Mouse (Mus musculus) CH12.LX (cell line): ENCODE measurements at regions not wholly inside any gene's neighbourhood (a gene's known extent, or its start where the extent isn't known, plus 50 kb on each side); places are given as distances from the start of the nearest gene placed in this dataset.

Experiments
- CHD2 ChIP-seq: IDR thresholded peaks from 2 replicates; pipeline ENCODE4 v1.6.1; 2011; ENCODE audit warnings: low read length, improper control_type of control experiment
- CTCF ChIP-seq, 2 experiments: IDR thresholded peaks in 1 of 2; conservative IDR thresholded peaks in 1 of 2; 2 replicates each; pipeline ENCODE4 v1.5.1; 2011 to 2012; ENCODE audit warnings: low read depth in 2 of 2, low read length in 2 of 2, improper control_type of control experiment in 1 of 2, inconsistent platforms in 1 of 2, mild to moderate bottlenecking in 1 of 2, moderate library complexity in 1 of 2
- E2F4 ChIP-seq: IDR thresholded peaks from 2 replicates; pipeline ENCODE4 v1.6.1; 2011; ENCODE audit warnings: low read depth, low read length, improper control_type of control experiment; ENCODE audit not compliant: insufficient replicate concordance
- EP300 ChIP-seq: IDR thresholded peaks from 2 replicates; pipeline ENCODE4 v1.6.1; 2011; ENCODE audit warnings: low read length, improper control_type of control experiment
- MAX ChIP-seq: IDR thresholded peaks from 2 replicates; pipeline ENCODE4 v1.6.1; 2011; ENCODE audit warnings: low read length, improper control_type of control experiment
- POLR2A ChIP-seq: IDR thresholded peaks from 2 replicates; pipeline ENCODE4 v1.6.1; 2011; ENCODE audit warnings: low read depth, mild to moderate bottlenecking, improper control_type of control experiment, low read length
- TBP ChIP-seq: conservative IDR thresholded peaks from 2 replicates; pipeline ENCODE4 v1.6.1; 2011; ENCODE audit warnings: low read depth, low read length, improper control_type of control experiment
- ZMIZ1 ChIP-seq: IDR thresholded peaks from 2 replicates; pipeline ENCODE4 v1.6.1; 2012; ENCODE audit warnings: low read depth, mild to moderate bottlenecking, inconsistent platforms, low read length, improper control_type of control experiment
- ZNF384 ChIP-seq: IDR thresholded peaks from 2 replicates; pipeline ENCODE4 v1.6.1; 2012; ENCODE audit warnings: low read depth, low read length, improper control_type of control experiment, inconsistent platforms

DNA sequence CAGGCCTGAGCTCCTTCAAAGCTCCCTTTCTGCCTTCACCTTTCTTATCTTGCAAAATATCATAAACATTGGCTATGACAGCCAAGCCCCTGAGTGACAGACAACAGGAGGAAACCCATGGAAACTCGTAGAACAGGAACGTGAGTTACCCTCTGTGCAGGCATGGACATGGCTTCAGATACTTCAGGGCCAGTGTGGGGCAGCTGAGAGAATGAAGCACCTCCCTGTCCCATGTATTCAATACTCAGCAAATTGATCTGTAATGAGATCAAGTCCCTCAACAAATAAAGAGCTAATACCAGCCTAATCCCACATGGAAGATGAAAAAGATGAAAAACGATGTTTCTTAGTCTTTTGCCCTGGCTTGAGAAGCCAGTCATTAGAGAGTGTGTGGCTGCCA, 249.5 kb downstream of the Maf start:
- TF ChIP-seq ZNF384 (no peak), CTCF (conservative IDR thresholded peaks at IDR 0.05 in 1 of 2, IDR thresholded peaks at IDR 0.05 in 1 of 2; ENCODE audit: low read depth in 2 of 2, low read length in 2 of 2) (no peak), POLR2A (no peak), MAX (no peak), ZMIZ1 (no peak), CHD2 (no peak), TBP (no peak), E2F4 (no peak), EP300 (no peak)
